Mouse (Mus musculus) layer of hippocampus, adult 2 months (tissue): ENCODE results near the gene Uhrf1. TPM values are rescaled to one million over a fixed set of nuclear protein-coding genes. Genes with fewer than 3 reads are reported as not detected.
A peak's percentile ranks its signal among the peaks of the same experiment; 100 is the strongest.

ENCODE experiments used
- DNase-seq, 2 experiments: peaks; one replicate each; pipeline ENCODE4 v3.0.0; 2022; ENCODE audit warnings: low spot score in 2 of 2
- H3K27ac ChIP-seq: fragments of 200-600 bp; 2 replicates; pipeline ENCODE4 v1.8.1; 2022
- H3K4me3 ChIP-seq: fragments of 200-600 bp; 2 replicates; pipeline ENCODE4 v1.8.1; 2022; ENCODE audit warnings: mild to moderate bottlenecking
- CTCF ChIP-seq: fragments of 200-600 bp; conservative IDR thresholded peaks from 2 replicates; pipeline ENCODE4 v1.8.1; 2022; ENCODE audit warnings: antibody characterized with exemption, mild to moderate bottlenecking, moderate library complexity
- total RNA-seq, 2 experiments: library from RNA; stranded (reverse); gene quantifications; 2 replicates each; pipeline ENCODE4 v1.2.3; 2021

Gene Uhrf1
- total RNA-seq, 2 experiments from 2014 or later: 1.7 to 2.1 TPM

GRCm38 (mm10) chr17:56292531-56293222 lies 10.4 kb upstream of the Uhrf1 start, which contains the start of gene Plin3:
Gene Plin3 (minus strand): TSS chr17:56292873.
- Histone ChIP-seq H3K4me3 (no peak within 1 kb of the TSS), H3K27ac (peak within 1 kb of the TSS; percentile 87; the same call in 1 of the 2 replicates)
- TF ChIP-seq CTCF: no peak
- DNase-seq: no peak

- Histone ChIP-seq H3K27ac (no peak overlapping the region), H3K4me3 (no peak overlapping the region)
- no peak for TF ChIP-seq CTCF
- no peak for DNase-seq
These were observed 9.8 kb upstream of the Uhrf1 start for GRCm38 (mm10) chr17:56293291-56293690.

DNA sequence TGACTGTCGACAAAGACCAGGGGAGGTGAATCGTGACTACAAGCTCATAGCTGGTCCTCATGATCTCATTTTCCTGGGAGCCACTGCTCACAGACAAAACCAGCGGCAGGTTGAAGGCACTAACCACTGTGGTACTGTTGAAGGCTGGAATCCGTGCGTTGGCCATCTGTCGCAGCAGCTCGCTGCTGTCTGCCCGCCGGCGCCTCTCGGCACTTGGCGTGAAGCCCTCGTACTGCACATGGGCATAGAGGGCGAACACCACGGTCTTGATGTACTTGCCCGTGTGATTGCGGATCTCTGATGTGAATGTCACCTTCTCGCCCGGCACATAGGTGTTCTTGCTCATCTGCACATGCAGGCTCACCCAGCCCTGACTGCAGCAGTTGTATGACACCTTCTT lies 8.9 kb upstream of the Uhrf1 start:
- DNase-seq: peak in 1 of 2 experiments; percentile 27
- no peak overlapping the region for H3K27ac ChIP-seq
- H3K4me3 ChIP-seq: no peak overlapping the region
- no peak for TF ChIP-seq CTCF

DNA sequence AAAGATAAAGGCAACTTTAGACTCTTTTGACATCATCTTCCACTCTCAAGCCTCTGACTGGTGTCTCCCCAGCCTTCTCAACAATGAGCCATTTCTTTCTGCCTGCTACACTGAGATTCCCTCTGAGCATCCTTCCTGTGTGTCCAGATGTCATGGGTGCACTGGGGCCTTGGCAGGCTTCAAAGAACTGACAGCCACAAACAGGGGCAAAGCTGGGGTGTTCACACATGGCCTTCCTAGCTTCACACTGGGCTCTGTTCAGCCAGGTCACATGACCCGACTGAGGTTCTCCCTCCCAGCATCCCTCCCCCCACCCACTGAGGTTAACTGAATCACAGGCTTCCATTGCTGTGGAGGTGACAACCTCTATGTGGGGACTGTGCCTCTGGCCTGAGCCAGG lies 6.9 kb upstream of the Uhrf1 start:
- Histone ChIP-seq H3K4me3 (no peak overlapping the region), H3K27ac (no peak overlapping the region)
- TF ChIP-seq CTCF: no peak
- DNase-seq: no peak

- no peak overlapping the region for H3K27ac ChIP-seq
- no peak for TF ChIP-seq CTCF
- no peak overlapping the region for H3K4me3 ChIP-seq
- DNase-seq: no peak
These were observed 4.9 kb upstream of the Uhrf1 start for GRCm38 (mm10) chr17:56298238-56298637.

- DNase-seq: no peak
- H3K27ac ChIP-seq: no peak within 1 kb of the TSS
- TF ChIP-seq CTCF: no peak
- H3K4me3 ChIP-seq: no peak within 1 kb of the TSS
These were observed 2.9 kb upstream of the Uhrf1 start, which contains the start of gene Arrdc5 for GRCm38 (mm10) chr17:56300186-56300585. Gene Arrdc5 (minus strand): TSS chr17:56300286.

DNA sequence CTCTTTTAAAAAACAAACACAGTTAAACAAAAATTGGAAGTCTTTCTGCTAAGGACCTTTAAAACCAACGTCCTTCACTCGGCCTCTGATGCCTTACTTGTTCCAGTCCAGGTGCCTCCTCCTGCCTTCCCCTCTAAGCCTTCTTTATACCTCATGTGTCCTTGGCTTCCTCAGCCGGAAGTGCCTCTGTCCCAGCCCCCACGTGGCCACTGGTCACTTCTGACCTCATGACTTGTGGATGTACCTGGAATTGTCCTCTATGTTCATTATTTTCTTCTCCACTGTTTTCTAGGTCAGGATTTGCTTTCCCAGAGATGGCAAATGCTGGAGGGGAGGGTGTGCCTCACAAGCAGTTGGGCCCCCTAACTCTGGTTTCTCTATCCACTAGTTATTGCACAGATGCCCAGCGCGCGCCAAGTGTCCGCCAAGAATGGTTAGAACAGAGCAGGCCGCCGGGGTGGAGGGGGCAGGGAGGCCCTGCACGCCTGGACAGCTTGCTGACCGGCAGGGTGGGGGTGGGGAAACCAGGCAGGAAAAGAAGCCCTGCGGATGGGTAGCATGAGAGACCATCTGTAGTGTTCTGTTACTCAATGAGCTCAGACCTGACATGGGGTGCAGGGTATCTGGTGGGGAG lies 641 bp upstream of the Uhrf1 start:
- no peak for TF ChIP-seq CTCF
- no peak overlapping the region for H3K4me3 ChIP-seq
- no peak for DNase-seq
- no peak overlapping the region for H3K27ac ChIP-seq

- H3K27ac ChIP-seq: no peak overlapping the region
- peak overlapping the region; percentile 68 for H3K4me3 ChIP-seq
- peak; percentile 16 for TF ChIP-seq CTCF
- DNase-seq: peak; percentile 91 to 92
These were observed 896 bp downstream of the Uhrf1 start for GRCm38 (mm10) chr17:56303847-56304586.

- no peak for TF ChIP-seq CTCF
- Histone ChIP-seq H3K27ac (no peak overlapping the region), H3K4me3 (peak overlapping the region; percentile 68; the same call in 1 of the 2 replicates)
- DNase-seq: no peak
These were observed 1.6 kb downstream of the Uhrf1 start for GRCm38 (mm10) chr17:56304718-56305117.

DNA sequence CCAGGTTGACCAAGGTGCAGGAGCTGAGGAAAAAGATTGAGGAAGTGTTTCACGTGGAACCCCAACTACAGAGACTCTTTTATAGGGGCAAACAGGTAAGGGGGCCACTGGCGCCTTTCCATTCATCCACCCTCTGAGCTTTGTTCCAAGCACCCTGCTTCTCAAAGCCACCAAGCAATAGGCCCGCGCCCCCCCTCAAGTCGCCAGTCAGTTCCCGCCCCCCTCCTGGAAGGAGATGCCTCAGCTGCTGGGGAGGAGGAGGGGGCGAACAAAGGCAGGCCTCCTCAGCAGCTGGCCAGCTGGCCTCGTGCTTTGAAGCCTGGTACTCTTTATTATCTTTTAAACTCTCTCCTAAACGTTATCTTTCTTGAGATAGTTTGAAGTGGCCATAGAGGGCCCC lies 2.0 kb downstream of the Uhrf1 start:
- no peak for DNase-seq
- no peak for TF ChIP-seq CTCF
- Histone ChIP-seq H3K27ac (no peak overlapping the region), H3K4me3 (no peak overlapping the region)

- DNase-seq: no peak
- Histone ChIP-seq H3K27ac (no peak overlapping the region), H3K4me3 (no peak overlapping the region)
- peak; percentile 60 for TF ChIP-seq CTCF
These were observed 2.7 kb downstream of the Uhrf1 start for GRCm38 (mm10) chr17:56305826-56306225.

- H3K27ac ChIP-seq: no peak overlapping the region
- TF ChIP-seq CTCF: no peak
- no peak for DNase-seq
- no peak overlapping the region for H3K4me3 ChIP-seq
These were observed 5.0 kb downstream of the Uhrf1 start for GRCm38 (mm10) chr17:56308088-56308487.
